Mouse (Mus musculus) embryonic facial prominence, embryonic 15.5 days (tissue): Measurements from ENCODE around the gene Lrrc8e. TPM values are rescaled to one million over a fixed set of nuclear protein-coding genes. Genes with fewer than 3 reads are reported as not detected.

Experiments used
- ATAC-seq: fragments of 200-750 bp; cut with Nextera tagmentation; 2 replicates; pipeline ENCODE4 v1.8.0; 2017; ENCODE audit warnings: low read depth, moderate TSS enrichment; ENCODE audit not compliant: insufficient number of reproducible peaks, low FRiP score, low TSS enrichment
- H3K27ac ChIP-seq: fragments of 300-500 bp; sonication (generic); replicated peaks from 2 replicates; pipeline ENCODE4 v1.5.1; 2015; ENCODE audit warnings: mild to moderate bottlenecking, inconsistent platforms
- H3K27me3 ChIP-seq: fragments of 300-500 bp; sonication (generic); 2 replicates; pipeline ENCODE4 v1.6.1; 2015; ENCODE audit warnings: inconsistent platforms
- H3K36me3 ChIP-seq: fragments of 300-500 bp; sonication (generic); 2 replicates; pipeline ENCODE4 v1.6.1; 2015; ENCODE audit warnings: mild to moderate bottlenecking, inconsistent platforms
- H3K4me1 ChIP-seq: fragments of 300-500 bp; sonication (generic); 2 replicates; pipeline ENCODE4 v1.6.1; 2015; ENCODE audit warnings: inconsistent platforms
- H3K4me2 ChIP-seq: fragments of 300-500 bp; sonication (generic); replicated peaks from 2 replicates; pipeline ENCODE4 v1.6.1; 2015; ENCODE audit warnings: mild to moderate bottlenecking, inconsistent platforms
- H3K4me3 ChIP-seq: fragments of 300-500 bp; sonication (generic); replicated peaks from 2 replicates; pipeline ENCODE4 v1.5.1; 2015; ENCODE audit warnings: mild to moderate bottlenecking, inconsistent platforms
- H3K9ac ChIP-seq: fragments of 300-500 bp; sonication (generic); 2 replicates; pipeline ENCODE4 v1.6.1; 2015; ENCODE audit warnings: inconsistent platforms
- H3K9me3 ChIP-seq: fragments of 300-500 bp; sonication (generic); replicated peaks from 2 replicates; pipeline ENCODE4 v1.6.1; 2016; ENCODE audit warnings: inconsistent platforms
- WGBS: fragments of 180-500 bp; shearing (Covaris S2); methylation state at CpG from one replicate; pipeline ENCODE4 v1.1.7; 2015; 5-methylcytosine and 5-hydroxymethylcytosine counted together
- polyA plus RNA-seq: library from polyadenylated mRNA; unstranded; fragments of >200 nt; fragmentation: Nextera tagmentation; extraction: Ambion mirVana; gene quantifications from 2 replicates; pipeline ENCODE4 v1.2.1, GENCODE M21; 2015

The Lrrc8e gene
- polyA plus RNA-seq, 1 experiment from 2014 or later: 3.2 TPM

- Histone ChIP-seq H3K4me3 (peak overlapping the region; percentile 74), H3K4me2 (peak overlapping the region; percentile 87), H3K4me1 (peaks cover 33% of the 10 kb centered on the region), H3K27me3 (no peaks in the 10 kb centered on the region), H3K9me3 (no peaks in the 10 kb centered on the region), H3K36me3 (peaks cover 62% of the 10 kb centered on the region), H3K9ac (peak overlapping the region; percentile 57), H3K27ac (peak overlapping the region; percentile 83)
- WGBS: under 1% methylated on average over 32 of the region's 32 CpGs
- peak; percentile 79 for ATAC-seq
These were observed 32.1 kb downstream of the Lrrc8e start for GRCm38 (mm10) chr8:4258678-4259077.

GRCm38 (mm10) chr8:4259125-4259804 is 32.6 kb downstream of the Lrrc8e start, which contains the start of gene Ctxn1:
Ctxn1 (minus strand) TSS chr8:4259274.
- WGBS: 4% methylated on average over 28 of the region's 33 CpGs
- peak; percentile 93 for ATAC-seq
- Histone ChIP-seq H3K9ac (peak within 1 kb of the TSS; percentile 57), H3K36me3 (peaks cover 66% of the 10 kb centered on the region), H3K9me3 (no peaks in the 10 kb centered on the region), H3K27me3 (no peaks in the 10 kb centered on the region), H3K4me2 (peak within 1 kb of the TSS; percentile 87), H3K4me1 (peaks cover 28% of the 10 kb centered on the region), H3K4me3 (peak within 1 kb of the TSS; percentile 74), H3K27ac (peak within 1 kb of the TSS; percentile 83)

- peak overlapping the region; percentile 83; the same call in 1 of the 2 replicates for H3K27ac ChIP-seq
These were observed 33.2 kb downstream of the Lrrc8e start for GRCm38 (mm10) chr8:4259805-4260170.

GRCm38 (mm10) chr8:4263105-4263791 is 36.6 kb downstream of the Lrrc8e start:
- no peaks in the 10 kb centered on the region for H3K9me3 ChIP-seq
- no peak overlapping the region for H3K9ac ChIP-seq
- H3K4me1 ChIP-seq: peaks cover 10% of the 10 kb centered on the region
- H3K4me2 ChIP-seq: no peak overlapping the region
- H3K36me3 ChIP-seq: peaks cover 82% of the 10 kb centered on the region
- no peaks in the 10 kb centered on the region for H3K27me3 ChIP-seq
- no peak overlapping the region for H3K4me3 ChIP-seq
- 84% methylated on average over 8 of the region's 8 CpGs for WGBS
- H3K27ac ChIP-seq: no peak overlapping the region
- no peak for ATAC-seq

More at GRCm38 (mm10) chr8:4259805-4260170, 33.2 kb downstream of the Lrrc8e start:
- 75% methylated on average over 4 of the region's 4 CpGs for WGBS
- Histone ChIP-seq H3K36me3 (peaks cover 66% of the 10 kb centered on the region), H3K4me2 (no peak overlapping the region), H3K9me3 (no peaks in the 10 kb centered on the region), H3K9ac (no peak overlapping the region), H3K4me3 (no peak overlapping the region), H3K4me1 (peaks cover 26% of the 10 kb centered on the region), H3K27me3 (no peaks in the 10 kb centered on the region)
- no peak for ATAC-seq

GRCm38 (mm10) chr8:4265160-4265914 is 38.7 kb downstream of the Lrrc8e start:
- no peak overlapping the region for H3K9ac ChIP-seq
- 86% methylated on average over 15 of the region's 15 CpGs for WGBS
- no peak overlapping the region for H3K27ac ChIP-seq
- no peaks in the 10 kb centered on the region for H3K27me3 ChIP-seq
- no peaks in the 10 kb centered on the region for H3K9me3 ChIP-seq
- H3K4me2 ChIP-seq: no peak overlapping the region
- peaks cover 97% of the 10 kb centered on the region for H3K36me3 ChIP-seq
- H3K4me3 ChIP-seq: no peak overlapping the region
- H3K4me1 ChIP-seq: no peaks in the 10 kb centered on the region
- no peak for ATAC-seq

GRCm38 (mm10) chr8:4267627-4268026 is 41.0 kb downstream of the Lrrc8e start:
- H3K9me3 ChIP-seq: no peaks in the 10 kb centered on the region
- no peak overlapping the region for H3K27ac ChIP-seq
- no peak overlapping the region for H3K9ac ChIP-seq
- H3K4me2 ChIP-seq: no peak overlapping the region
- ATAC-seq: 0 out of 2 replicates have a peak, but pooled peaks have one; percentile 36
- H3K4me1 ChIP-seq: no peaks in the 10 kb centered on the region
- peaks cover 90% of the 10 kb centered on the region for H3K36me3 ChIP-seq
- WGBS: 78% methylated on average over 15 of the region's 15 CpGs
- H3K4me3 ChIP-seq: no peak overlapping the region
- no peaks in the 10 kb centered on the region for H3K27me3 ChIP-seq

- no peak overlapping the region for H3K9ac ChIP-seq
- ATAC-seq: no peak
- no peaks in the 10 kb centered on the region for H3K9me3 ChIP-seq
- H3K4me3 ChIP-seq: no peak overlapping the region
- H3K27me3 ChIP-seq: no peaks in the 10 kb centered on the region
- H3K4me1 ChIP-seq: peaks cover 4% of the 10 kb centered on the region; the same call in 1 of the 2 replicates
- no peak overlapping the region for H3K27ac ChIP-seq
- WGBS: 85% methylated on average over 6 of the region's 6 CpGs
- peaks cover 83% of the 10 kb centered on the region for H3K36me3 ChIP-seq
- H3K4me2 ChIP-seq: no peak overlapping the region
These were observed 43.0 kb downstream of the Lrrc8e start for GRCm38 (mm10) chr8:4269609-4270008.

GRCm38 (mm10) chr8:4275275-4276110 is 48.9 kb downstream of the Lrrc8e start, which contains the start of gene Timm44:
Timm44 (minus strand) TSS chr8:4275913.
- Histone ChIP-seq H3K27me3 (no peaks in the 10 kb centered on the region), H3K9ac (peak within 1 kb of the TSS; percentile 72), H3K4me3 (peak within 1 kb of the TSS; percentile 88), H3K36me3 (peaks cover 25% of the 10 kb centered on the region; the same call in 1 of the 2 replicates), H3K4me2 (peak within 1 kb of the TSS; percentile 76), H3K9me3 (no peaks in the 10 kb centered on the region), H3K27ac (peak within 1 kb of the TSS; percentile 76), H3K4me1 (peaks cover 14% of the 10 kb centered on the region)
- ATAC-seq: peak; percentile 94
- WGBS: under 1% methylated on average over 39 of the region's 39 CpGs

GRCm38 (mm10) chr8:4276111-4276465 is 49.5 kb downstream of the Lrrc8e start:
- ATAC-seq: no peak
- Histone ChIP-seq H3K9ac (peak overlapping the region; percentile 72), H3K4me2 (peak overlapping the region; percentile 76), H3K27ac (peak overlapping the region; percentile 76), H3K9me3 (no peaks in the 10 kb centered on the region), H3K4me1 (peaks cover 14% of the 10 kb centered on the region), H3K27me3 (no peaks in the 10 kb centered on the region), H3K36me3 (peaks cover 21% of the 10 kb centered on the region; the same call in 1 of the 2 replicates), H3K4me3 (peak overlapping the region; percentile 88)
- 23% methylated on average over 9 of the region's 9 CpGs for WGBS
